Mouse (Mus musculus): ENCODE measurements around the gene Msl3.

DNA sequence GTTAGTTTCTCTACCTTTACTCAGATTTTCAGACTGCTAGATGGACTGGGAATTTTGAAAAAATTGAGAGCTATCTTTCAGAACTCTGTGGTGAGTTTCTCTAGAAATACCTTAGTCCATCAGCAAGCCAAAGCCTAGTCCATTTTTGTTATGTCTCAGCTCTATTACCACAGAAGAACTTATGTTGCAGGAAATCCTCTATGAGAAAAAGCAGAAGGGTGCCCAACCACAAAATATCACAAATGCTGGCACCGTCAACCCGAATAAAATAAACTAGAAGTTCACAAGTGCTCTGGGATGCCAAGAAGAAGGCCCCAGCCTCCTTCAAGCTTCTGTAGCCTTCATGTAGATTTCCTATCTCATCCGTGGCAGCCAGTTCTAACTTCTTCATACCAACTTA is 14.4 kb downstream of the Msl3 start:
- TF ChIP-seq POLR2A (IDR thresholded peaks at IDR 0.05; ENCODE audit: low read depth, low read length) (no peak), CTCF (conservative IDR thresholded peaks at IDR 0.05; ENCODE audit: insufficient read depth, insufficient read length, low read depth, low read length) (no peak)
